Mouse (Mus musculus) testis, adult 2 months (tissue): Measurements from ENCODE around the gene Lce3f.
A peak's percentile ranks its signal among the peaks of the same experiment; 100 is the strongest.

ENCODE experiments used
- CTCF ChIP-seq: fragments of 200-500 bp; IDR thresholded peaks from 2 replicates; pipeline ENCODE4 v1.5.1; 2012; ENCODE audit warnings: low read depth, mild to moderate bottlenecking, inconsistent platforms, low read length, moderate library complexity; ENCODE audit not compliant: control insufficient read depth, insufficient read depth, insufficient replicate concordance
- POLR2A ChIP-seq: fragments of 200-500 bp; IDR thresholded peaks from 2 replicates; pipeline ENCODE4 v1.6.1; 2012; ENCODE audit warnings: low read depth, mild to moderate bottlenecking, inconsistent platforms, low read length, moderate library complexity; ENCODE audit not compliant: control insufficient read depth

DNA sequence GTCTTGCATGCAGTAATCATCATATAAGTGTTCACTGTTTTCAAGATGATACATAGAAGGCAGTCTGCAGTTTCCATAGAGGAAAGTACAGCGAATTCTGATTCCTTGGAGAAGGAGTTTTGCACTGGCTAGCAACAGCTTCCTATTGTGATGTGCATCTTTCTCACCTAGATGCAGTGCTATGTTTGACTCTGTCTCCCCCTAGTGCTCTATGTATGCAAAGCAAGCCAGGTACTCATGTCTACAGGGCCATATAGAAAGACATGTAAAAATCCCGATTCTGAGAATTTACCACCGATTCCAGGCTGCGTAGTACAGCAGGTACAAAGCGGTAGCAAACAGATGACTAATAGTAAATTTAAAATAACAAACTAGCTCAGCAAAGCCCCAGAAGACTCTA lies 39.4 kb downstream of the Lce3f start:
- TF ChIP-seq POLR2A = no peak
- TF ChIP-seq CTCF = peak; percentile 9; the same call in 1 of the 2 replicates
